Mouse (Mus musculus) olfactory bulb, adult 2 months (tissue): Measurements from ENCODE around the gene Xpo5.

Experiments
- CTCF ChIP-seq: fragments of 200-500 bp; IDR thresholded peaks from 2 replicates; pipeline ENCODE4 v1.5.1; 2012; ENCODE audit warnings: low read depth, mild to moderate bottlenecking, low read length, moderate library complexity; ENCODE audit not compliant: insufficient read depth
- POLR2A ChIP-seq: fragments of 200-500 bp; IDR thresholded peaks from 2 replicates; pipeline ENCODE4 v1.6.1; 2012; ENCODE audit warnings: mild to moderate bottlenecking, low read depth, low read length, moderate library complexity; ENCODE audit not compliant: insufficient read depth

DNA sequence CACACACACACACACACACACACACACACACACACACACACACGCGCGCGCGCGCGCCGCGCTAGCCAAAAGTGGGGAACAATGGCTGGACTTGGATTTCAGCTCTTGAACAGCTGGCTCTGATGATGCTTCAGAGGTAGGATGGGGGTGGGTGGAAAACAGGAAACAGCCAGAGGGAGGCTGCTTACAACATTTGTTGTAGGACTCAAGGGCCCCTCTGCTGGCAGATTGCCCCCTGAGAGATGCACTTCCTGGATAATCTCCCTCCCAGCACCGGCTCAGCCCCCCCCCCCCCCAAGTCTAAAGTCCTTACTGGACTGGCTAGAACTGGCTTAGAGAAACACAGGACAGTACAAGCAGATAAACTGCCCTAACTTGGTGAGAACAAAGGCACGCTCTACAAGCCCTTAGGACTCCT, 85.1 kb downstream of the Xpo5 start:
- no peak for TF ChIP-seq CTCF
- no peak for TF ChIP-seq POLR2A
